Mouse (Mus musculus): Measurements from ENCODE around the gene Surf2. TPM values are rescaled to one million over a fixed set of nuclear protein-coding genes. Genes with fewer than 3 reads are reported as not detected.
"Not testable (repeated sequence)": the region's sequence is repeated elsewhere in the genome, so short reads cannot be mapped to it uniquely, and the experiment has no call there.

The Surf2 gene
- total RNA-seq (2021), result 10 to 100 TPM; 15.9 TPM

DNA sequence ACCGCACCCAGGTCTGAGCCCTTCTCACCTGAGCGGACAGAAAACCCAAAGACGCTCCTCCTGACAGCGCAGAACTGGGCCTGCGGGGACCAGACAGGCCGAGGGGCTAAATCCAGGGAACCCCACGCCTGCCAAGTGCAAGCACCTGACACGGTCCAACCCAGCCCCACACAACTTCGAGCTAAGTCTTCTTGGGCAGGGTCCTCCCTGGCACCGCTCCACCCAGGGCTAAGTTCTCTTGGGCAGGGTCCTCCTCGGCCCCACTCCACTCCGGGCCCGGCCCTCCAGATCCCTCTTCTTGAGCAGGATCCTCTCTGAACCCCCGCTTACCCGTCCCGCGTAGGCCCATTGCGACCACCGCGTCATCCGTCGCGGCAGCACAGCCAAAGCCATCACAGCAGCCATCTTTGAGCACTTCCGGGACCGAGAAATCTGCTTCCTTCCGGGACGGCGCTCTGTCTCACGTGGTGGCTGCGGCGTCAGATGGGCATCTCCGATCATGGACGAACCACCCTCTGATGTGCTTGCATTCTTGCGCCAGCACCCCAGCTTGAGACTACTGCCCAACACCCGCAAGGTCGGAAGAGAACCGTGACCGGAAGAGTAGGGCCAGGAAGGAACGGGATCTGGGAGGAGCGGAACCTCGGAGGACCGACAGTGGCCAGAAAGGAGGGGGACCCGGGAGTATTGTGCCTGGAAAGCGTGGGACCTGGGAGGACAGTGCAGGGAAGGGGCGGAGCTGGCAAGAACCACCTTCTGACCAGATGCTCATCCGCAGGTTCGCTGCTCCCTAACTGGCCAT, at the start of gene Surf2, which contains the start of gene Surf1:
TSS of gene Surf2 (plus strand) at position 441 of the 802 bp plus-strand sequence.
TSS of gene Surf1 (minus strand) at position 604 of the 802 bp plus-strand sequence.
- intact Hi-C loops (cut with DNase I), result no loop called here
- peak; percentile 84 to 89 for DNase-seq

DNA sequence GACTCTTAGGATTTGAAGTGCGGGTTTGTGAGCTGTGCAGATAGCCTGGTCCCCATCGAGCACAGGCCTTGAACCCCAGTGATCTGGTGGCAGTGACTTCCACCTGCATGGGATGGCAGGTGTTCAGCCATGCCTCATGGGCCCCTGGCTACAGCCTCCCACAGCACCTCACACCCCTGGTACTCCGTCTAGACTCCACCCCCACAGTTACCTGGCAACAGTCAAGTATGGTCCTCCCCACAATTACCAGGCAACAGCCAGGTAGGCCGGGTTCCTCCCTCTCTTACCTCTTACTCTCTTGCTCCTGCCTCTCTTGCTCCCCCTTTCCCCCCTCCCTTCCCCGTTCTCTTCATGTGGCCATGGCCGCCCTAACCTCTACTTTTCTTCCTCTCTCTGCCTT, 45.5 kb upstream of the Surf2 start:
- no peak for DNase-seq
- intact Hi-C loops (cut with DNase I), result no loop called here

GRCm38 (mm10) chr2:26878571-26878970, 37.6 kb upstream of the Surf2 start:
- intact Hi-C loops (cut with DNase I), result no loop called here

DNA sequence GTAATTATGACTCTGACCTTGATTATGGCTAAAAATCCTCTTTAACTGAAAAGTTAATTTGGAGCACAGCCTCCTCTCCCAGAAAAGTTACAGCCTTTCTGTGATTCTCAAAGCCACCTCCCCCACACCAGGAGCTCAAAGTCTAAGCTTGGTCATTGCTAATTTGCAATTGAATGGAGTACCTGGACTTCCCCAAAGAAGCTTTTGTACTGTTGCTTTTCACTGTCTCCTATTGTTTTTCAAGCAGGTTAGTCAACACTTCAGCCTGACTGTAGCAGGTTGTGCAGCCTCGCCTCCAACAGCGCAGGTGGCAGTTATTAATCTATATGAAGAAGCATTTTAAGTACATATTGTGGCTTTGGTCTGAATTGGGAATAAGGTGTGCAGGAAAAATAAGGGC, 30.6 kb upstream of the Surf2 start:
- intact Hi-C loops (cut with DNase I); DNase-seq: not testable (repeated sequence)

More at GRCm38 (mm10) chr2:26878571-26878970, 37.6 kb upstream of the Surf2 start:
- DNase-seq, result no peak

- DNase-seq; intact Hi-C loops (cut with DNase I): not testable (repeated sequence)
Observed at GRCm38 (mm10) chr2:26886170-26886569, 30.0 kb upstream of the Surf2 start.

- DNase-seq, result no peak
- intact Hi-C loops (cut with DNase I), result no loop called here
Observed at GRCm38 (mm10) chr2:26895898-26896297, 20.3 kb upstream of the Surf2 start.

DNA sequence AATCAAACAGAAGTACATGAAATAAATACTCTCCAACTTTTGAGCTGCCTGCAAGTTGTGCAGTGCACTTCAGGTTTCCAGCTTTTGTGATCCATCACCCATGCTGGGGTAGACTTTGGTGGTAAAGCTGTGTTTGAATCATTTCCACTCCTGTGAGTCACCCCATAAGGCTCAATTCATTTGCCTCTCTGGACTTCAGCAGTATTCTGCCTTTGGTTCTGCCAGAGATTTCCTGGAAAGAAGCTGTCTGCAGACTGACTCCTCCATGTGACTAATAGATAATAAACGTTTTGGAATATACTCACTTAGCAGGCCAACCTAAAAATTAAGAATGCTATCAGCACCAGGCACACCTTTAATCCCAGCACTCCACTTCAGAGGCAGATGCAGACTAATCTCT, 15.4 kb upstream of the Surf2 start:
- intact Hi-C loops (cut with DNase I), result loop anchor here (10.0 kb wide), 1 partner anchor 256 kb away; no protein-coding TSS in a partner anchor
- DNase-seq, result no peak

- intact Hi-C loops (cut with DNase I), result loop anchor here (10.0 kb wide), 1 partner anchor 257 kb away; no protein-coding TSS in a partner anchor
- no peak for DNase-seq
Observed at GRCm38 (mm10) chr2:26901834-26902400, 14.2 kb upstream of the Surf2 start.

DNA sequence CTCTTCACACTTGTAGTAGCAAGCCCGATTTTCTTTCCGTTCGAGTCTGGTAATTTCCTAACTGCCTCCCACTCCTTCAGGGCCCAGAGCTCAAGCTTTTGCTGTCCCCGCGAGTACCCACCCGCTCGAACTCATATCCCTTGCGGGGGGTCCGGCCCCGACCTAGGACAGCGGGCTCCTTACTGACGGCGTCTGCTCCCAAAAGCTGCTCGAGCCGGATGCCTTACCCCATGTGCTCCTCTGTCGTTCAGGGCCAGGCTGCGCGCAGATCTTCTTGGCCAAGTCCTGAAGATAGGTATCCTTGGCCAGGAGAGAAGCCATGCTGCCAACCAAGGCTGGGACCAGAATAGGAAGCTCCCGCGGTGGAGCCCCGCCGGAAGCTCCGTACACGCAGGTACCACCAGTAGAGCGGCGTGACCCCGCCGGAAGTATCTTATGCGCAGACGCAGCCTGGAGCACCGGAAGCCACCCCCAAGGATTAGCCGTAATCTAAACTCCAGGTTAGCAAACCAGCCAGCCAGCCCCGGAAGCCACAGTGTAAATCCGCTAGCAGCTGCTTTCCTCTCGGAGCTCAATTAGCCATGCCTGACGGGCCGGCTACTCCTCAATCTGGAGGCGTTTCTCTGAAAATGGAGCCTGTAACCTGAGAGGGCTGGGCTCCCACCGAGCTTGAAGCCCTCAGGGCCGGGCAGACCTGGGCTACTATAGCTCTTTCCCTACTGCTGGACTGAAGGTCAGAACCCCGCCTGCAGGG, 13.5 kb upstream of the Surf2 start, which contains the start of gene Surf6:
TSS of gene Surf6 (minus strand) at position 413 of the 754 bp plus-strand sequence.
- intact Hi-C loops (cut with DNase I), result loop anchor here (10.0 kb wide), 1 partner anchor 258 kb away; no protein-coding TSS in a partner anchor
- DNase-seq, result peak; percentile 96

DNA sequence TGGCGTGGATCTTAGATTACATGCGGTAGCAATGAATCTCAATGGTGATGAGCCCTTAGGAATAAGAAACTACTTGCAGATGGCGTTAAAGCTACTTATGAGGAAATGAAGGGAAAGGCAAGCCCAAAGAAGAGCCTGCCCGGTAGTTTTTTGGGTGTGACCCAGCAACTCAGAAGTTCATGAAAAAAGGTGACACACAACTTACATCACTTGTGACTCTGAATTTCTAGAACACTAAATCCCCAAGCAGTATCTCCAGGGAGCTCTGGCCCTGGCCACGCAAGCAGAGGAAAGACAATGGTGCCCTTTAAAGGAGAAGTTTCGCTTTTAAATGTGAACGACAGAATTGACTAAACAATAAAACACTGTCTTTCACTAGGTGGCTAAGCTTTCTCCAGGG, 12.9 kb upstream of the Surf2 start:
- no peak for DNase-seq
- intact Hi-C loops (cut with DNase I), result loop anchor here (10.0 kb wide), 1 partner anchor 259 kb away; no protein-coding TSS in a partner anchor

- no peak for DNase-seq
- intact Hi-C loops (cut with DNase I), result loop anchor here (5.0 to 10.0 kb wide), 2 partner anchors 261 to 331 kb away; no protein-coding TSS in a partner anchor
Observed at GRCm38 (mm10) chr2:26905936-26906335, 10.2 kb upstream of the Surf2 start.

DNA sequence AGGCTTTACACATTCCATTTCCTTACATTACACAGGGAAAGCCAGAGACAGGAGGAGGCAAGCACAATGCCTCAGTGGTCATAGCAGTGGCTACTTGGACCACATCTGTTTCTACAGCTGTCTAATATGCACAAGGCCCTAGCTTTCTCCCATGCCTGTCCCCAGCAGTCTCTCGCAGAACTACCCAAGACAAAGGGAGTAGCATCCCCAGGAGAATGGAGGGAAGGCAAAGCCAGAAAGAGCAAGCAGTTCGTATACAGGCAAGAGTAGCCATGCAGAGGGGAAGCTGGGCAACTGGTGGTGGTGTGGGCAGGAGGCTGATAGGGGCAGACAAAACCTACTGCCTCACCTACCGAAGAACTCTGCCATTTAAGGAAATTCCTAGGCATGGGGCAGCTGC, 9.7 kb upstream of the Surf2 start:
- intact Hi-C loops (cut with DNase I), result loop anchor here (5.0 to 10.0 kb wide), 2 partner anchors 262 to 331 kb away; no protein-coding TSS in a partner anchor
- no peak for DNase-seq

DNA sequence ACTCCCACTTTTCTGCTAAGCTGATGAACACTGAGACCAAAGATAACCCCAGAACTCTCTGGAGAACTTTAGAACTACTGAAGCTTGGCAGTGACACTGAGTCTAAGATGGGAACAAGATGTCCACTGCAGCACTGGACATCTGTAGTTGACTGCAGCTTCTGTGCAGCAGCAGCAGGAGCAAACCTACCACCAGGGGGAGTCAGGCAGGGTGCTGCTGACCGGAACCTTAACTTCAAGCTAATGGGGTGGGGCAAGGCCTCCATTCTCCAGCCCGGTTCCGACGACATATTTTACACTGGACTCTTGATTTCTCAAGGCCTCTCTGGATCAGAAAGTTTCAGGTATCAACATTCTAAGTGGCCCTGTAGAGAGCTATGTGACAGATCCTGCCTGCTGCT, 9.1 kb upstream of the Surf2 start:
- peak; percentile 48 to 72 for DNase-seq
- intact Hi-C loops (cut with DNase I), result loop anchor here (5.0 to 10.0 kb wide), 2 partner anchors 262 to 330 kb away; no protein-coding TSS in a partner anchor

- no peak for DNase-seq
- intact Hi-C loops (cut with DNase I), result loop anchor here (5.0 to 10.0 kb wide), 2 partner anchors 264 to 328 kb away; no protein-coding TSS in a partner anchor
Observed at GRCm38 (mm10) chr2:26908710-26909386, 7.3 kb upstream of the Surf2 start.

DNA sequence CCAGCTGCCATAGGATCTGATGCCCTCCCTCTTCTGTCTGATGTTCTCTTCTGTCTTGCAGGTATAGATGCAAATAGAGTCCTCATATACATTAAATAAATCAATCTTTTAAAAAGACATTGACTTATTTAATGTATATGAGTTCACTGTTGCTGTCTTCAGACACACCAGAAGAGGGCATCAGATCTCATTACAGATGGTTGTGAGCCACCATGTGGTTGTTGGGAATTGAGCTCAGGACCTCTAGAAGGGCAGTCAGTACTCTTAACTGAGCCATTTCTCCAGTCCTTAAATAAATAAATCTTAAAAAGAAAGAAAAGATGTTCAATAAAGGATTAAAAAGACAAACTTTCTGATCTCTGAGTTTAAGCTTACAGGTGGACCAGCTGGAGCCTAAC, 6.8 kb upstream of the Surf2 start:
- intact Hi-C loops (cut with DNase I), result loop anchor here (5.0 to 10.0 kb wide), 2 partner anchors 265 to 328 kb away; no protein-coding TSS in a partner anchor
- no peak for DNase-seq

GRCm38 (mm10) chr2:26910124-26910993, 5.8 kb upstream of the Surf2 start, which contains the start of the genes Med22 and Rpl7a:
Gene Med22, minus strand, starts transcription at chr2:26910677.
Gene Rpl7a, plus strand, starts transcription at chr2:26910764.
- intact Hi-C loops (cut with DNase I), result loop anchor here (2.0 kb wide), 1 partner anchor 22 kb away; the partner anchor contains the start of gene Surf4
- peak; percentile 100 for DNase-seq

DNA sequence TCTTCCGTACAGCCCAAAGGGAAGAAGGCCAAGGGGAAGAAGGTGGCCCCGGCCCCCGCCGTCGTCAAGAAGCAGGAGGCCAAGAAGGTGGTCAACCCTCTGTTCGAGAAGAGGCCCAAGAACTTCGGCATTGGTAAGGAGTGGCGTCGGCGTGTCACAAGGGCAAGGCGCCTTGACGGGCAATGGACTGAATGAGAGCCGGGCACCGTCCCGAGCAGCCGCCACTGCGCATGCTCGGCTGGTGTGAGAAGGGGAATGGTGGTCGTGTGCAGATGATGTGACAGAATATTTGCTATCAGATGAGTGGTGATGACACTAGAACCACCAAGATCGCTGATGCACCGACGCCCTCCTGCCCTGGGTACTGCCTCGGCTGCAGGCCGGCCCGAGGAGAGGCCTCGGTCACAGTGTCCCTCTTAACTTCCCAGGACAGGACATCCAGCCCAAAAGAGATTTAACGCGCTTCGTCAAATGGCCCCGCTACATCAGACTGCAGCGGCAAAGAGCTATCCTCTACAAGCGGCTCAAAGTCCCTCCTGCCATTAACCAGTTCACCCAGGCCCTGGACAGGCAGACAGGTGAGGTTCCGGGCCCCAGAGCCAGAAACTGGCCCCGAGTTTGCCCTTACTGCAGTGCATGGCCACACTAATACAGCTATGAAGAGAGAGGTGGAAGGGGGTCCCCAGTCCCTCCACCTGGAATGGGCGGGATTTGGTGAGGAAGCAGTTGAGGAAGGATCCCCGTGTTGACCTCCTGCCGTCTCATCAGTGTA, 5.0 kb upstream of the Surf2 start:
- peak in 1 of 2 experiments; percentile 83 for DNase-seq
- intact Hi-C loops (cut with DNase I), result loop anchor here (2.0 kb wide), 1 partner anchor 22 kb away; the partner anchor contains the start of gene Surf4

DNA sequence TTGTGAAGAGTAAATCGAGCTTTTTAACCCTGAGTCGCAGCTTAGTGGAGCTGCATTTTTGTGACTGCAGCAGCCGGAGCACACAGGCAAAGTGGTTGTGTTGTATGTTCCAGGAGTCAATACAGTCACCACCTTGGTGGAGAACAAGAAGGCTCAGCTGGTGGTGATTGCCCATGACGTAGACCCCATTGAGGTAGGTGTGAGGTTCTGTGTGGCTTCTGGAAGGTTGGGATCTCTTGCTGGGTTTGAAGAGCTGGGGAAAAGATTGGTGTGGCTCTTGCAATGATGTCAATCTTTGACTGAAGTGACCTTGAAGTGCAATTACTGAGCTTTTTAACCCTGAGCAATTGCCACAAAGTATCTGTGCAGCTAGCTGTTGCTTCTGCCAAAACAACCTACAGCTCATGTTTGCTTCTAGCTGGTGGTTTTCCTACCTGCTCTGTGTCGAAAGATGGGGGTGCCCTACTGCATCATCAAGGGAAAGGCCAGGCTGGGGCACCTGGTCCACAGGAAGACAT, 3.9 kb upstream of the Surf2 start:
- intact Hi-C loops (cut with DNase I), result no loop called here
- no peak for DNase-seq
